Mouse (Mus musculus) activated CD4-positive, CD25-positive, alpha-beta regulatory T cell (primary cell): ENCODE data around the gene Dnajc8. TPM values are rescaled to one million over a fixed set of nuclear protein-coding genes. Genes with fewer than 3 reads are reported as not detected.

Experiments
- polyA plus RNA-seq, 2 experiments: library from polyadenylated mRNA; unstranded; fragments of 100-300 nt; shearing (Covaris generic); gene quantifications; one replicate each; pipeline ENCODE4 v1.2.1; 2017

The Dnajc8 gene
- polyA plus RNA-seq = 100 to 1,000 TPM; 211 to 287 TPM

GRCm38 (mm10) chr4:132535406-132536121 is at the start of gene Dnajc8:
Gene Dnajc8, plus strand, starts transcription at chr4:132535550.

GRCm38 (mm10) chr4:132510352-132510798 is 25.0 kb upstream of the Dnajc8 start, which contains the start of gene Sesn2:
Gene Sesn2, minus strand, starts transcription at chr4:132510501.

GRCm38 (mm10) chr4:132532981-132533916 is 2.1 kb upstream of the Dnajc8 start, which contains the start of gene Atpif1:
Gene Atpif1, minus strand, starts transcription at chr4:132533659.

GRCm38 (mm10) chr4:132563965-132564364 is 28.6 kb downstream of the Dnajc8 start, which contains the start of gene Ptafr:
Gene Ptafr, plus strand, starts transcription at chr4:132564067.

Other genes with a start within 250 kb of the Dnajc8 start
- 1 to 10 TPM in 1 of 2 experiments, not detected in 1; 1.1 TPM for gene Rab42, start 232.2 kb upstream of the Dnajc8 start, polyA plus RNA-seq
- 10 to 100 TPM; 58.3 to 64.4 TPM for gene Trnau1ap, start 206.0 kb upstream of the Dnajc8 start, polyA plus RNA-seq
- gene Rcc1, start 181.9 kb upstream of the Dnajc8 start, polyA plus RNA-seq = 10 to 100 TPM; 29.3 to 33.4 TPM
- 1 to 10 TPM; 2.7 to 4.4 TPM for gene Phactr4, start 113.1 kb upstream of the Dnajc8 start, polyA plus RNA-seq
- 10 to 100 TPM; 20.6 to 21.7 TPM for gene Med18, start 71.6 kb upstream of the Dnajc8 start, polyA plus RNA-seq
- gene Sesn2, start 25.0 kb upstream of the Dnajc8 start, polyA plus RNA-seq = 10 to 100 TPM in 1 of 2 experiments, 1 to 10 TPM in 1; 3.0 to 13.9 TPM
- gene Atpif1, start 1.9 kb upstream of the Dnajc8 start, polyA plus RNA-seq = 100 to 1,000 TPM; 201 to 250 TPM
- gene Ptafr, start 28.5 kb downstream of the Dnajc8 start, polyA plus RNA-seq = 1 to 10 TPM in 1 of 2 experiments, under 1 TPM in 1; 0.23 to 1.5 TPM
- gene Eya3, start 103.4 kb downstream of the Dnajc8 start, polyA plus RNA-seq = 10 to 100 TPM; 23.2 to 39.6 TPM
- 1 to 10 TPM; 3.4 to 4.8 TPM for gene Xkr8, start 197.0 kb downstream of the Dnajc8 start, polyA plus RNA-seq
- gene Smpdl3b, start 221.7 kb downstream of the Dnajc8 start, polyA plus RNA-seq = 1 to 10 TPM; 4.3 to 5.4 TPM
- gene Rpa2, start 232.8 kb downstream of the Dnajc8 start, polyA plus RNA-seq = 10 to 100 TPM; 69.5 to 84.9 TPM